Mouse (Mus musculus) forebrain, embryonic 14.5 days (tissue): ENCODE measurements around the gene Gna12. TPM values are rescaled to one million over a fixed set of nuclear protein-coding genes. Genes with fewer than 3 reads are reported as not detected.
A peak's percentile ranks its signal among the peaks of the same experiment; 100 is the strongest.

ENCODE experiments used
- ATAC-seq: fragments of 200-750 bp; cut with Nextera tagmentation; 2 replicates; pipeline ENCODE4 v1.8.0; 2017; ENCODE audit warnings: mild to moderate bottlenecking, moderate library complexity
- DNase-seq: peaks from one replicate; pipeline ENCODE4 v3.0.0-alpha.2; 2015; ENCODE audit warnings: low spot score
- H3K27ac ChIP-seq: fragments of 300-500 bp; sonication (generic); 2 replicates; pipeline ENCODE4 v1.5.1; 2014; ENCODE audit warnings: low read depth, mild to moderate bottlenecking, control low read depth, low read length, moderate library complexity
- H3K27me3 ChIP-seq: fragments of 300-500 bp; sonication (generic); replicated peaks from 2 replicates; pipeline ENCODE4 v1.6.1; 2014; ENCODE audit warnings: low read length, control low read depth, mixed read lengths; ENCODE audit not compliant: control insufficient read depth, insufficient read depth
- H3K36me3 ChIP-seq: fragments of 300-500 bp; sonication (generic); 2 replicates; pipeline ENCODE4 v1.6.1; 2014; ENCODE audit warnings: low read length, control low read depth; ENCODE audit not compliant: control insufficient read depth, insufficient read depth
- H3K4me1 ChIP-seq: fragments of 300-500 bp; sonication (generic); 2 replicates; pipeline ENCODE4 v1.6.1; 2014; ENCODE audit warnings: antibody characterized with exemption, low read length, control low read depth; ENCODE audit not compliant: control insufficient read depth, insufficient read depth
- H3K4me2 ChIP-seq: fragments of 300-500 bp; sonication (generic); 2 replicates; pipeline ENCODE4 v1.6.1; 2014; ENCODE audit warnings: mild to moderate bottlenecking, control low read depth, low read length
- H3K4me3 ChIP-seq: fragments of 300-500 bp; sonication (generic); 2 replicates; pipeline ENCODE4 v1.5.1; 2014; ENCODE audit warnings: low read depth, low read length, control low read depth
- H3K9ac ChIP-seq: fragments of 300-500 bp; sonication (generic); 2 replicates; pipeline ENCODE4 v1.6.1; 2014; ENCODE audit warnings: mild to moderate bottlenecking, low read length, control low read depth, moderate library complexity
- H3K9me3 ChIP-seq: fragments of 300-500 bp; sonication (generic); replicated peaks from 2 replicates; pipeline ENCODE4 v1.6.1; 2016; ENCODE audit warnings: low read length, control low read depth, mixed read lengths; ENCODE audit not compliant: control insufficient read depth
- WGBS: fragments of 180-500 bp; shearing (Covaris S2); extraction: QIAGEN DNeasy Blood & Tissue Kit; methylation state at CpG from one replicate; pipeline ENCODE4 v1.1.7; 2014; 5-methylcytosine and 5-hydroxymethylcytosine counted together
- polyA plus RNA-seq: library from polyadenylated mRNA; unstranded; fragments of >200 nt; fragmentation: Nextera tagmentation; extraction: Ambion mirVana; gene quantifications from 2 replicates; pipeline ENCODE4 v1.2.1, GENCODE M21; 2014

The Gna12 gene
- polyA plus RNA-seq, 1 experiment from 2014 or later: 19.9 TPM

- WGBS: 89% methylated on average over 4 of the region's 4 CpGs
These were observed 46.7 kb downstream of the Gna12 start for GRCm38 (mm10) chr5:140783577-140783976.

GRCm38 (mm10) chr5:140781886-140782572, 48.2 kb downstream of the Gna12 start:
- H3K27me3 ChIP-seq: no peaks in the 10 kb centered on the region
- ATAC-seq: no peak

More at GRCm38 (mm10) chr5:140783577-140783976, 46.7 kb downstream of the Gna12 start:
- Histone ChIP-seq H3K27ac (no peak overlapping the region), H3K27me3 (no peaks in the 10 kb centered on the region), H3K4me3 (no peak overlapping the region), H3K9me3 (no peaks in the 10 kb centered on the region), H3K9ac (no peak overlapping the region), H3K36me3 (peaks cover 48% of the 10 kb centered on the region), H3K4me1 (peaks cover under 1% of the 10 kb centered on the region; the same call in 1 of the 2 replicates), H3K4me2 (no peak overlapping the region)
- no peak for DNase-seq
- ATAC-seq: no peak

DNA sequence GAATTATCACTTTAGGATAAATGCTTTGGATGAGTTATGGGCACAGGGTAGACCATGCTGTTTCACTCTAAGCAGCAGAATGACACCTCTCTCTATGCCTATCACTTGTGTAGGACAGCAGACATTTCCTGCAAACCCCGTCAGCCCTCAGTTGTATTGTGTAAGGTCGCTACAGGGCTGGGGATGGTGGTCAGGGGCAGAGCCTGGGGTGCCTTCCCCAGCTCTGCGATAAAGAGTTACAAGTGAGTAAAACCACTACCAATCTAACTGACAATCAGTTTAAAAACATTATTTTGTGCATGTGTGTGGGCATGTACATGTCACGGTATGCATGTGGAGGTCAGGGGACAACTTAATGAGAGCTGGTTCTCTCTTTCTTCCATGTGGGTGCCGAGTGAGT, 49.1 kb downstream of the Gna12 start:
- no peaks in the 10 kb centered on the region for H3K9me3 ChIP-seq
- ATAC-seq (no peak), DNase-seq (no peak)
- no peak overlapping the region for H3K27ac ChIP-seq
- H3K9ac ChIP-seq: no peak overlapping the region
- no peak overlapping the region for H3K4me3 ChIP-seq
- 91% methylated on average over 5 of the region's 5 CpGs for WGBS
- H3K4me2 ChIP-seq: no peak overlapping the region
- no peaks in the 10 kb centered on the region for H3K27me3 ChIP-seq
- H3K36me3 ChIP-seq: peaks cover 56% of the 10 kb centered on the region
- H3K4me1 ChIP-seq: no peaks in the 10 kb centered on the region

More at GRCm38 (mm10) chr5:140781886-140782572, 48.2 kb downstream of the Gna12 start:
- no peaks in the 10 kb centered on the region for H3K9me3 ChIP-seq
- H3K27ac ChIP-seq: no peak overlapping the region
- no peak for DNase-seq
- no peak overlapping the region for H3K4me3 ChIP-seq
- no peak overlapping the region for H3K4me2 ChIP-seq
- H3K4me1 ChIP-seq: no peaks in the 10 kb centered on the region
- 93% methylated on average over 8 of the region's 8 CpGs for WGBS
- H3K36me3 ChIP-seq: peaks cover 56% of the 10 kb centered on the region
- H3K9ac ChIP-seq: no peak overlapping the region

DNA sequence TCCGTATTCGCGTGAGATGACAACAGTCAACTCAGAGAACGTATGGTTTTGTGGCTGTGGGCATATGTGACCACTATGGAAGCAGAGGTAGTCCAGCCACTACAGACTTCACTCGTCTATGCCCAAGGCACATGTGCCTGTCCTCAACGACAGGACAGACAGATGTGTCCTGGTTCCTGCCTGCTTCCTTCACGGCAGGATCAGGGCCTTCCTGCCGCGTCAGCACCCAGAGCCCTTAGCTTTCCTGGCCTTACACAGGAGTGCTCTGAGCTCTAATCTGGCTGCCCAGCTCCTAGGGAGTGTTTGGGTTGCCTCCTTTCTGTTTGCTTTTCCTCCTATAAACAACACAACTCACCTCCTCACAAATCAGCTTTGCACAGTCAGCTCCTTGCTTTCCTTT, 53.3 kb downstream of the Gna12 start:
- Histone ChIP-seq H3K27me3 (no peaks in the 10 kb centered on the region), H3K9me3 (no peaks in the 10 kb centered on the region), H3K4me3 (no peak overlapping the region), H3K9ac (no peak overlapping the region), H3K4me1 (no peaks in the 10 kb centered on the region), H3K27ac (no peak overlapping the region), H3K36me3 (peaks cover 28% of the 10 kb centered on the region), H3K4me2 (no peak overlapping the region)
- DNase-seq (no peak), ATAC-seq (no peak)
- WGBS: 88% methylated on average over 9 of the region's 9 CpGs

- Histone ChIP-seq H3K4me1 (no peaks in the 10 kb centered on the region), H3K9me3 (no peaks in the 10 kb centered on the region), H3K36me3 (peaks cover 20% of the 10 kb centered on the region), H3K27ac (no peak overlapping the region), H3K27me3 (no peaks in the 10 kb centered on the region), H3K9ac (no peak overlapping the region), H3K4me3 (no peak overlapping the region), H3K4me2 (no peak overlapping the region)
- no peak for ATAC-seq
- DNase-seq: no peak
- 96% methylated on average over 4 of the region's 4 CpGs for WGBS
These were observed 55.1 kb downstream of the Gna12 start for GRCm38 (mm10) chr5:140775111-140775510.

GRCm38 (mm10) chr5:140772158-140772557, 58.1 kb downstream of the Gna12 start:
- Histone ChIP-seq H3K9ac (no peak overlapping the region), H3K4me3 (no peak overlapping the region), H3K36me3 (0 out of 2 replicates have a peak, but pooled peaks cover 5% of the 10 kb centered on the region), H3K27me3 (no peaks in the 10 kb centered on the region), H3K9me3 (no peaks in the 10 kb centered on the region), H3K4me2 (no peak overlapping the region), H3K27ac (peak overlapping the region; percentile 27; the same call in 1 of the 2 replicates), H3K4me1 (peaks cover 12% of the 10 kb centered on the region)
- ATAC-seq (no peak), DNase-seq (no peak)
- WGBS: 66% methylated on average over 7 of the region's 7 CpGs

DNA sequence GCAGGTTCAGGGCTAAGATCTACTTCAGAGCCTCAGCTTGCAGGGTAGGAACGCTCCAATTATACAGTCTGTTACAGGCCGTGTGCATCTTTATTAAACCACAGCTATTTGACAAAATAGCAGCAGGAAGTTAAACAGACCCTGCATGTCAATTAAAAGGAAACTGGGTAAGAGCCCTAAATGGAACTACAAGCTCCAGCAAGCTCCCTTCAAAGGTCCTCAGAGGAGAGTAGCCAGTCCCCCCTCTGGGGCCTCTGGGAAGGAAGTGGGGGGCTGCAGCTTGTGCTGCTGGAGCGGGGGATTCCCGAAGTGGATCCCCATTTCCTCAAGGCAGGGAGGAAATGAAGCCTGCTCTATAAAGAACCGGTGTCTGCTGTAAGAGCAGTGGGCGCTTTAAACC, 58.6 kb downstream of the Gna12 start:
- peak overlapping the region; percentile 27; the same call in 1 of the 2 replicates for H3K27ac ChIP-seq
- no peaks in the 10 kb centered on the region for H3K9me3 ChIP-seq
- peaks cover 12% of the 10 kb centered on the region for H3K4me1 ChIP-seq
- no peaks in the 10 kb centered on the region for H3K27me3 ChIP-seq
- ATAC-seq (no peak), DNase-seq (peak; percentile 46)
- 0 out of 2 replicates have a peak, but pooled peaks cover 5% of the 10 kb centered on the region for H3K36me3 ChIP-seq
- H3K9ac ChIP-seq: peak overlapping the region; percentile 2; the same call in 1 of the 2 replicates
- WGBS: 31% methylated on average over 6 of the region's 6 CpGs
- no peak overlapping the region for H3K4me2 ChIP-seq
- no peak overlapping the region for H3K4me3 ChIP-seq

DNA sequence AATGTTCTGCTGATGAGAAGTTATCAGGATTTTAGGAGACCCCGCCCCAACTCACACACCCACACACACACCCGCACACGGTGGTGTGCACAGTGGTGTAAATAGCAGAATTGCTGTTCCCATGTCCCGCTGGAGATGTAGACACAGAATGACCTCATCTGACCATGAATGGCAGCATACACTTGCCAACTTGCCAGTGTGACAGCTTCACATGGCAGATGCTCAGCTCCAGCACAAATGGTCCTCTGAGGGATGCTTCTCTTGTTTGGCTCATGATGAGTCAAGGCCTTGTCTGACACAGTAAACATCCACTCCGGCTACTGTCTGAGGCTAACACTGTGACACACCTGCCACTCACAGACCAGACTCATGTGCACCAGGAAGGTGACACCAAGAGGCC, 61.9 kb downstream of the Gna12 start:
- WGBS: 69% methylated on average over 5 of the region's 5 CpGs
- Histone ChIP-seq H3K9me3 (no peaks in the 10 kb centered on the region), H3K4me1 (peaks cover 12% of the 10 kb centered on the region), H3K9ac (no peak overlapping the region), H3K36me3 (0 out of 2 replicates have a peak, but pooled peaks cover 5% of the 10 kb centered on the region), H3K27me3 (no peaks in the 10 kb centered on the region), H3K4me3 (no peak overlapping the region), H3K27ac (peak overlapping the region; percentile 71), H3K4me2 (no peak overlapping the region)
- no peak; the same call in 1 of the 2 replicates for ATAC-seq
- DNase-seq: peak; percentile 35

DNA sequence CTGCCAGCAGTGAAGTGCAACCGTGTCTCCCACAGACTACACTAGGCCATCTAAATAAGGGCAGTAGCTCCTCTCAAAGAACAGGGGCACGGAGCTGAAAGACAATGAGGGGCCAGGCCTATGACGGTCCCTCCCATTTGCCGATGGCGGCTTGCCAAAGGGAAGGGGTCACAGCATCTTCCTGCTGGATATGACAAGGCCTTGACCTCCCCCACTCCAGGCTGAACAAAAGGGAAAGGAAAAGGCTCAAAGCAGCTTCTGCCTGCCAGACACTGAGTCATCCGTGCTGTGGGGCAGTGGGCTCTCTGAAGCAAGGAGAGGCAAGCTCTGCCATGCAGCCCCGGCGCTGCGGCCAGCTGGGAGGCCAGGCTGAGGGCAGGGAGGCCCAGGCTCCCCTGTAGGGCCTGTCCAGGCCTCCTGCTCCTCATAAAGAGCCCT, 62.5 kb downstream of the Gna12 start:
- Histone ChIP-seq H3K36me3 (0 out of 2 replicates have a peak, but pooled peaks cover 5% of the 10 kb centered on the region), H3K4me3 (no peak overlapping the region), H3K27ac (peak overlapping the region; percentile 71), H3K9me3 (no peaks in the 10 kb centered on the region), H3K27me3 (no peaks in the 10 kb centered on the region), H3K9ac (no peak overlapping the region), H3K4me1 (peaks cover 12% of the 10 kb centered on the region), H3K4me2 (no peak overlapping the region)
- ATAC-seq: peak; percentile 55
- 3% methylated on average over 9 of the region's 9 CpGs for WGBS
- peak; percentile 71 for DNase-seq
